Mouse (Mus musculus): ENCODE measurements around the gene Trpm1. TPM values are rescaled to one million over a fixed set of nuclear protein-coding genes. Genes with fewer than 3 reads are reported as not detected.

Gene Trpm1
- polyA plus RNA-seq, 1 experiment = not detected

DNA sequence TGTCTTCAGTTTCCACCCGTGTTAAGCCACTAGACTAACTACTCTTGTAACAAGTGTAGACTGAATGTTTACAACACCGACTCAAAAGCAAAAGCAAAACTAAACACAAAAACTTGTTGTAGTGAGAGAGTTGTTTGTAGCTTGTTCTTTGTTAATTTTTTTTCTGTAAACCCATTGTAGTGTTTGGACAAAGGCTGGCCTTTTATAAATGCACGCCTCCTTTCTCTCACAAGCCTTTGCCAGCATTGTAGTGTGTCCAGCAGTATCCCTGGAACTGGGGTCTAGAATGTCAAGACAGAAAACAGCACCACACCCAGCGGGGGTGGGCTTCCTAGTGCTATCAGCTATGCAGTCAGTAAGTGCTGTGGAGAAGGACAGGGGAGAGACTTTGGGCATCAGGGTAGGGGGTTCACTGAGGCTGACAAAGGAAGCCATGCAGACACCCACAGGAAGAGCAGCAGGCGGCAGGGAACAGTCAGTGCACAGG, 5.5 kb downstream of the Trpm1 start:
- Histone ChIP-seq H3K4me3 (ENCODE audit: insufficient read depth, low read depth, low read length) (no peak overlapping the region), H3K4me1 (ENCODE audit: control insufficient read depth, insufficient read depth, insufficient read length, low read length) (peaks cover 35% of the 10 kb centered on the region), H3K27ac (replicated peaks; ENCODE audit: low read depth, low read length) (peak overlapping the region; percentile 68)

DNA sequence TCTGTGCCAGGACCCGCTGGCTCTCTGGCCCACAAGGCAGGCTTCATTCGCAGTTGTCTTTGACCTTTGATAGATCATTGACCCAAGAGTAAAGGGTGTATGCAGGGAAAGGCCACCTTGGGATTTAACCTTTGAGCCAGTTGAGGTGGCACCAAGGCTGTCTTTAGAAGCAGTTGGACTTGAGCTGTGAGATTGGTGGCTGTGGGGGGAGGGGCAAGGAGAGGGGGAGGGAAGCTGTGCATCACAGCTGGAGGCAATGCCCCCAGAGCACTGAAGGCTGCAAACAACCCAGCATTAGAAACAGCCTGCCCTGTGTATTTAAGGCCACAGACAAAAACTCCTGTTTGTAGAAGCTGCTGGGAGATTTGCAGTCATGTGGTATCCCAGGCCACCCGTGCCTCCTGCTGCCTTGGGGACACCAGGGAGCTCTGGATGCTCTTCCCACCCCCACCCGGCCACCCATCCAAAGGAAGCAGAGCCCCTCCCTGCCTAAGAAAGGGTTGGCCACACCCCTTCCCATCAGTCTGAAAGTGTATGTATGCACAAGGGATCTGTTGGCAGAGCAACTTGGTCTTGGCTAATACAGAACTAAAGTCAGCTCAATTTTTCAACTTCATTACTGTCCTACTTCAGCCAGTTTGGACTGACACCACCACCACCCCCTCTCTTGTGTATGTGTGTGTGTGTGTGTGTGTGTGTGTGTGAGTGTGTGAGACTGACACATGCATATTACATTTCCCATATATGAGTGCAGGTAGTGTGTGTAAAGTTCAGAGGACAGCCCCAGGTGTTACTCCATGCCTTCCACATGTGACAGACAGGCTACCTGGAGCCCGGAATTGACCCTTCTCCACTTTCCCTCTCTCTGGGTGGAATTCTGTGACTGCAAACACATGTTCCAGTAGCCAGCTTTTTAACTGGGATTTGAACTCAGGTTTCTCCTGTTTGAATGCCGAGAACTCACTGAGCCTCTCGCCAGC, 6.3 kb downstream of the Trpm1 start:
- Histone ChIP-seq H3K27ac (replicated peaks; ENCODE audit: low read depth, low read length) (peak overlapping the region; percentile 68), H3K4me3 (ENCODE audit: insufficient read depth, low read depth, low read length) (no peak overlapping the region), H3K4me1 (ENCODE audit: control insufficient read depth, insufficient read depth, insufficient read length, low read length) (peaks cover 35% of the 10 kb centered on the region)

DNA sequence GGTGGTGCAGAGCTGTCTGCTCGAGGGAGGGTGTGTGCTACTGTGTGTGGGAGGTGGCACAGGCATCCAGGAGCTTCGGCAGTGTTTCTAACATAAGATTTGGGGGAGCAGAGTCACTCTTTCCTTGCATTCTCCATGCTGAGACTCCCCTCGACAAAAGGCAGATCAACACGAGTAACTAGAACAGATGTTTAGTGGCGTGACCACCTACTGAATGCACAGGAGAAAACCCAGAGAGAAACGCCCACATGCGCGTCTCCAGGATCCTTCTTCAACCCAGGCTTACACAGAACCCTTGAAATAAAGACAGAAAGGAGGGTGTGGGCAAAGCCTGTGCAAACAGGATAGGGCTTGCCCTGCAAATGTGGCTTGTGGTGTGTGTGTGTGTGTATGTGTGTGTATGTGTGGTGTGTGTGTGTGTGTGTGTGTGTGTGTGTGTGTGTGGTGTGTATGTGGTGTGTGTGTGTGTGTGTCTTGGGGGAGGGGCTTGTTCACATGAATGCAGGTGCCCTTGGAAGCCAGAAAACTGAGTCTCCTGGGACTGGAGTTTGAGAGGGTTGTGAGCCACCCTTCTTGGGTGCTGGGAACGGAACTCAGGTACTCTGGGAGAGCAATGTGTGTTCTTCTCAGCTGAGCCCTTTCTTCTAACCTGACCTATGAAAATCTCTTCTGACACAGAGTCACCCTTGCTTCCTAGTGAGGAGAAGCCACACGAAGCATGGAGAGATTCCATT, 7.3 kb downstream of the Trpm1 start:
- Histone ChIP-seq H3K4me3 (ENCODE audit: insufficient read depth, low read depth, low read length) (no peak overlapping the region), H3K4me1 (ENCODE audit: control insufficient read depth, insufficient read depth, insufficient read length, low read length) (peaks cover 35% of the 10 kb centered on the region), H3K27ac (replicated peaks; ENCODE audit: low read depth, low read length) (no peak overlapping the region)

DNA sequence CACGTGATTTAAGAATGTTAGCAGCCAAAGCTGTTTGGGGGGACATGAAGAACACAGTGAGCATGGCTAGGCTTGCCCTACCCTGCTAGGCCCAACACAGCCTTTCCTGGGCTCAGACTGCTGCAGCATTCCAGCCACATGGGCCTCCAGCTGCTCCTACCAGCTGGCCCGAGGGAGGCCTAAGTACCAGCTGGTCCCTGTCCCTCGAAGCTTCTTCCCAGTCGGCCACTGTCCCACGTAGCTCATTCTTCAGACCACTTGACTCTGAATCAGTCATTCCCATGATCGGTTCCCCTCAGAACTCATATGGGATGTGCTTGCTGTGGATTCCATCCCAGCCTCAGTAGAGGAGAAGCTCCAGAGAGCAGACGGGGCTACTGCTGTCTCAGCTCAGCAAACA, 8.4 kb downstream of the Trpm1 start:
- no peak overlapping the region for H3K27ac ChIP-seq (replicated peaks; ENCODE audit: low read depth, low read length)
- H3K4me3 ChIP-seq (ENCODE audit: insufficient read depth, low read depth, low read length) = no peak overlapping the region
- peaks cover 31% of the 10 kb centered on the region for H3K4me1 ChIP-seq (ENCODE audit: control insufficient read depth, insufficient read depth, insufficient read length, low read length)

DNA sequence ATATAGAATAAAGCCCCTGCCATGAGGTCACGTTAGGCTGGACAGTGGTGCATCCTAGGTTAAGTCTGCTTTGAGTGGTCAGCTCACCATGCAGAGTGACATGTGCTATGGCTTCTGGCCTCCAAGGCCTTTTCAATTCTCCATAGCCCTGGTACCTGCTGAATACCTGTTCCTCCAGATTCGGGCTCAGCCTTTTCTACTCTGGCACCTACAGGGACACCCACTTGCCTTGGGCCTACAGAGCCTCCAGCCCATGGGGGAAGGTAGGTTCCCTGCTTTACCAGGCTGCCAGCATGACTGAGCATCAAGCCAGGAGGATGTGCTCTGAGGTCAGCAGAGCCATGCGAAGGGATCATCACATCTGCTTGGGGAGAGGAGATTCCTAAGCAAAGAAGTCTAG, 9.5 kb downstream of the Trpm1 start:
- peaks cover 21% of the 10 kb centered on the region for H3K4me1 ChIP-seq (ENCODE audit: control insufficient read depth, insufficient read depth, insufficient read length, low read length)
- H3K27ac ChIP-seq (replicated peaks; ENCODE audit: low read depth, low read length) = no peak overlapping the region
- no peak overlapping the region for H3K4me3 ChIP-seq (ENCODE audit: insufficient read depth, low read depth, low read length)

DNA sequence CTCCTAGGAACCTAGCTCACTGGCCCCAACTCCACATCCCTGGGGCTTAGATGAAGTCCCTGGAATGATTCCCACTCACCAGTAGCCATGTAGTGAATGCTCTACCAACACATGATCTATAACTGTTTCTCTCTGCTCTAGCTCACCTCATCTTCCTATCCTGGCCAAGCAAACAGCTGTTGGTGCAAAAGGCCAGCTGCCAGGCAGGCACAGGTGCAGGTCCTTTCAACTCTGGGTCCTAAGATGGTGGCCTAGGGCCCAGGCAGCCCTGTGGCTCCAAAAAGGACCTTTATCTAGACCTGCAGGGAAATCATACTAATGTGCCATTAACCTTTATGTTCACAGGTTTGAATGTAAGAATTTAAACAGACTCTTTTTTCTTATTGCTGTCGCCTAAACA, 10.3 kb downstream of the Trpm1 start:
- H3K4me1 ChIP-seq (ENCODE audit: control insufficient read depth, insufficient read depth, insufficient read length, low read length) = peaks cover 14% of the 10 kb centered on the region
- H3K27ac ChIP-seq (replicated peaks; ENCODE audit: low read depth, low read length) = no peak overlapping the region
- H3K4me3 ChIP-seq (ENCODE audit: insufficient read depth, low read depth, low read length) = no peak overlapping the region

DNA sequence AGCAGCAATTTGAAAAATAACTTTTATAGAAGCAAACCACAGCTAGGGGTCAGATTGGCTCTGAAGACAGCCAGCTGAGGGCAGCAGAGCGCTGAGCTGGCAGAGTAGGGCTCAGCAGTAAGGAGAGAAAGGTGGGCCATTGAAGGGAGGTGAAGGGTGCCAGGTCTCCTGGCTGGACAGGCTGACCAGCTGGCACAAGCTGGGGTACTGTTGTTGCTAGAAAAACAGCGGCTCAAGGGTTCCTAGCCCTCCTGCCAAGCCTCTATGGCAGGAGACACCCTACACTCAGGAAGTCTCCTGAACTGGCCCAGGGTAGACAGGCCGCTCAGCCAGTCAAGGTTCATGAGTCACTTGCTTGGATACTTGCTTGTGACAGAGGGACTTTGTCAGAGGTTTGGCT, 11.4 kb downstream of the Trpm1 start:
- no peak overlapping the region for H3K4me3 ChIP-seq (ENCODE audit: insufficient read depth, low read depth, low read length)
- no peak overlapping the region for H3K27ac ChIP-seq (replicated peaks; ENCODE audit: low read depth, low read length)
- peaks cover 5% of the 10 kb centered on the region; the same call in 1 of the 2 replicates for H3K4me1 ChIP-seq (ENCODE audit: control insufficient read depth, insufficient read depth, insufficient read length, low read length)

DNA sequence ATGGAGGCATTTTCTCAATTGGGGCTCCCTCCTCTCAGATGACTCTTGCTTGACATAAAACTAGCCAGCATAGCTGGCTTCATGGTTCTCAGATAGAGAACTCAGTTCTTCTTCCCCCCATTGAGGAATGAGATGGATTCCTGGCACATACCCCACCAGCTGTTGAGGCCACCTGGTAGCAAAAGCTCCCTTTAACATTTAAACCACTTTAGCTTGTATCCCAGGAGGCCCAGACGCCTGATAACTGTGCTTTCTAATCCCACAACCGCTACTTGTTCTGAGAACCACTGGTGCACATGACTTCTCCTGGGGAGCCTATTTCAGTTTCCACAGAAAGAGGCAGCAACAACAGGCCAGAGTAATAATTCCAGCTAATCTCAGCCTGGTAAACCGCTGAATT, 12.4 kb downstream of the Trpm1 start:
- H3K4me3 ChIP-seq (ENCODE audit: insufficient read depth, low read depth, low read length) = no peak overlapping the region
- H3K27ac ChIP-seq (replicated peaks; ENCODE audit: low read depth, low read length) = no peak overlapping the region
- H3K4me1 ChIP-seq (ENCODE audit: control insufficient read depth, insufficient read depth, insufficient read length, low read length) = no peaks in the 10 kb centered on the region

DNA sequence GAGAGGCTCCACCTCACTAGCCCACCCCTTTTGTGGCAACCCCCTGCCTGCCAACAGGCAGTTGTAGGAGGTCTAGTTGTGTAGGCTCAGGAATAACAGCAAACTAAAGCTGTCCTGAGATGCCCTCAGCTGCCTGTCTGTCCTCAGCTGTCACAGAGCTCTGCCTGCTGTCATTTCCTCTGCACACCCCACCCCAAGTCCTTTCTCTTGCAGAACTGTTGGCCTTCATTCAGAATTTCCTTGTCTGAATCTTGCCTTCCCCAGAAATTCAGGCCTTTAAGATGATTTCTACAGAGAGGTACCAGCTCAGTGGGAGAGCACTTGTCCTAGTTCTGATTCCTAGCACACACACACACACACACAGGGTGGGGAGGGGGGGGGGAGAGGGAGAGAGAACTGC, 13.1 kb downstream of the Trpm1 start:
- Histone ChIP-seq H3K4me1 (ENCODE audit: control insufficient read depth, insufficient read depth, insufficient read length, low read length) (no peaks in the 10 kb centered on the region), H3K27ac (replicated peaks; ENCODE audit: low read depth, low read length) (no peak overlapping the region), H3K4me3 (ENCODE audit: insufficient read depth, low read depth, low read length) (no peak overlapping the region)

DNA sequence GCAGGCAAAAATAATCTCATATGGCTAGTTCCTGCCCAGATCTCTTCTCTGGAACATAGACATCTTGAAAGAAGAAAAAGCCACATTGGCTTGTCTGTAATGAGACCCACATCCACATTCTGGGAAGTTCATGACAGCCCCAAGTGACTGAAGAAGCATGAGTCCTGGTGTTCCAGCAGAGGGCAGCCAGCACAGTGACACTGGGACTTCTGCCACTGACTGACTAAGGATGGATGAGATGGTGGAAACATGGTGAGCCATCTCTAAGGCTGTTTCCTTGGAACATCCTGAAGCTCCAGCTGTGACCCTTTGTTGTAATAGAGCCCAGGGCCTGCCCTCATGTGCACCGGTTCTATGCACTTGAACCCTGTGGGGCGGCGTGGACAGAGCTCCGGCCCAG, 25.7 kb downstream of the Trpm1 start:
- Histone ChIP-seq H3K27ac (replicated peaks; ENCODE audit: low read depth, low read length) (no peak overlapping the region), H3K4me3 (ENCODE audit: insufficient read depth, low read depth, low read length) (no peak overlapping the region), H3K4me1 (ENCODE audit: control insufficient read depth, insufficient read depth, insufficient read length, low read length) (no peaks in the 10 kb centered on the region)

DNA sequence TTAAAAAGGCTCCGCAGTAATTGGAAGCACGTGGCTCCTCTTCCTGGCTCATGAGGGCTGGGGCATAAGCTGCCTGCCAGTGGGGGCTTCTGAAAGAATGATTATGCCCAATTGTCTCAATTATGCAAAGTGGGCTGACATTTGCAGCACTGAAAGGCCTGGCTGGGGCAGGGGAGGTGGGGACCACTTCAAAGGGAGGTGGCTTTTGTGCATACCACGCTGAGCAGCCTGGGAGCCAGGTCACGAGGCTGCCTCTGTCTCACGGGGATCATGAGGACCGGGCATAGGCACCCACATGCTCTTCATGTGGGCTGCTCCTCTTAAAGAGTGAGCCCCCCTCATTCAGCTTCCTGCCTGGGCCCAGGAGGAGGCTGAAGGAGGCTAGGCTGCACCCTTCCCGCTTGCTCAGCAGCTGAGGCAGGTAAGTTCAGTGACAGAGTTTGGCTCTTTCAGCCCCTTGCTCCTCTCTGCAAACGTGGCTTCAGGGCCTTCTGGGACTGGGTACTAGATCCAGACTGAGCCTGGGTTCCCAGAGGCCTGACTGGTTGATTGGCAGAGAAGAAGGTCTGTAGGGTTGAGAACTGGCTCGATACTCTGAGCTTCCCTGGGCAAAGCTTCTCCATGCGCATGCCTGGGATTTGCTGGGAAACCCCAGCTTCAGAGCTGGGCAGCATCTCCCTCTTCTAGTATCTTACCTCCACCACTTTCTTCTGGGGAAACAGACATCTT, 31.7 kb downstream of the Trpm1 start:
- H3K4me3 ChIP-seq (ENCODE audit: insufficient read depth, low read depth, low read length) = no peak overlapping the region
- no peak overlapping the region for H3K27ac ChIP-seq (replicated peaks; ENCODE audit: low read depth, low read length)
- H3K4me1 ChIP-seq (ENCODE audit: control insufficient read depth, insufficient read depth, insufficient read length, low read length) = no peaks in the 10 kb centered on the region

DNA sequence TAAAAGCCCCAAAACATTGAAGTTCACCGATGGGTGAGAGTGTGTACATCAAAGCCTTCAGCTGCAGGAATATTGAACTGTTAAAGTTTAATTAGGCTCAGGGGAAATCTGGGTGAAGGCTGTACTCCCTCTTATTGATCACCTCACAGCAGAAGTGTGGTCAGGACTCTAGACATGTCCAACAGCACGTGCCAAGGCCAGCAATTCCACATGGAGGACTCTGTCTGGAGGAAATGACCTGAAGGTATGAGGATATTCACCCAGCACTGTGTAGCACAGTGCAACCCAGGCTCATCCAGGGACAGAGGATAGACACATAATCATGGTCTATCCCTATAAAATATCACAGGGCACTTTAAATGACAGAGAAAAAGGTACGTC, 32.3 kb downstream of the Trpm1 start:
- no peaks in the 10 kb centered on the region for H3K4me1 ChIP-seq (ENCODE audit: control insufficient read depth, insufficient read depth, insufficient read length, low read length)
- H3K4me3 ChIP-seq (ENCODE audit: insufficient read depth, low read depth, low read length) = no peak overlapping the region
- no peak overlapping the region for H3K27ac ChIP-seq (replicated peaks; ENCODE audit: low read depth, low read length)

DNA sequence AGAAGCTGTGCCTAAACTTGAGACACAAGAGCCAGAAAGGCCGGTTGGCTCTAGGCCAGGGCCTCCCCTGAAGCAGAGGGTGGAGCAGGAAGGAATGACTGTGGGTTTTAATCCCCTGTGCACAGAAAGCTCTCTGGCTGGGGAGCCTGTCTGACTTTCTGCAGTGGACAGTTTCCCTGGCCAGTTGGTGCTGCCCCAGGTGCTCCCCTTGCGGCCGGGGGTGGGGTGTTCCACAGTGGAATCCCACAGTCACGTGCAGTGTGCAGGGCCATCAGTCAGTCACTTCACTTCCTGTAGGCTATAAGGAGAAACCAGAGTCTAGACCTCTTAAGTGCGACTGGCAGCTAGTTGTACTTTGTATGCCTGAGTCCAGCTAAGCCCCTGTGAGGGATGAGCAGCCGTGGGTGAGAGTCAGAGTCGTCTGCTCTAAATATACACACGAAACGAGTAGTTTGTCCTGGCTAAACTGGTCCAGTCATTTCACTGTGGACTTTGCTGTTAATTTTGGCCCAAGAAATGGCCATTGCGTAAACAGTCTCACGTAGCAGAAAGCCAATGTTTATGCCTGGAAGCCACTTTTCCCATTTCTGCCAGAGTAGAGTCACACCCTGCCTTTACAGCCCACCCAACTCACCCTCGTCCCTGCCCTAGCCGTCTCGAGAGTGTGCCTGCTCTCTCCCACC, 38.8 kb downstream of the Trpm1 start:
- H3K27ac ChIP-seq (replicated peaks; ENCODE audit: low read depth, low read length) = no peak overlapping the region
- H3K4me1 ChIP-seq (ENCODE audit: control insufficient read depth, insufficient read depth, insufficient read length, low read length) = no peaks in the 10 kb centered on the region; the same call in 1 of the 2 replicates
- no peak overlapping the region for H3K4me3 ChIP-seq (ENCODE audit: insufficient read depth, low read depth, low read length)

DNA sequence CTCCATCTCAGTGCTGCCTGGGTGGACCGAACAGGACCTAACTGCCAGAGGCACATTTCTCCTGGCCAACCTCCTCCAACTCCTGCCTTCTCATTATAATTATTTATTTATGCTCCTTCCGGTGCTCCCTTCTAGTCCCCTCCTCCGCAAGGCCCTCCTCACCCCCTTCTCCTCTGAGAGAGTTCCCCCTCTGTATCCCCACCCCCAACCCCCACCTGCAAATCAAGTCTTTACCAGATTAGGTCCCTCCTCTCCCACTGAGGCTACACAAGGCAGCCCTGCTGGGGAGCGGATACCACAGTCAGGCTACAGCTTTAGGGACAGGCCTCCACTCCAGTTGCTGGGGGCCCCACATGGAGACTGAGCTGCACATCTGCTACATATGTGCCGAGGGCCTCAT, 39.8 kb downstream of the Trpm1 start:
- Histone ChIP-seq H3K4me3 (ENCODE audit: insufficient read depth, low read depth, low read length) (no peak overlapping the region), H3K27ac (replicated peaks; ENCODE audit: low read depth, low read length) (no peak overlapping the region)

More for the DNA sequence above, 39.8 kb downstream of the Trpm1 start:
- no peaks in the 10 kb centered on the region; the same call in 1 of the 2 replicates for H3K4me1 ChIP-seq (ENCODE audit: control insufficient read depth, insufficient read depth, insufficient read length, low read length)

Measured in brown adipose tissue, adult 24 weeks (tissue).